Mouse (Mus musculus) G1E (cell line): ENCODE results near the gene Ddb2.

Experiments used
- CTCF ChIP-seq: IDR thresholded peaks from 2 replicates; pipeline ENCODE4 v1.5.1; 2012; ENCODE audit warnings: low read depth, low read length, inconsistent platforms, mixed read lengths
- GATA1 ChIP-seq: IDR thresholded peaks from 2 replicates; pipeline ENCODE4 v1.6.1; 2012; ENCODE audit warnings: borderline replicate concordance, low read length, inconsistent platforms, mixed read lengths
- GATA2 ChIP-seq: IDR thresholded peaks from 2 replicates; pipeline ENCODE4 v1.6.1; 2012; ENCODE audit warnings: low read depth, low read length, inconsistent platforms, borderline replicate concordance
- TAL1 ChIP-seq: conservative IDR thresholded peaks from 2 replicates; pipeline ENCODE4 v1.6.1; 2012; ENCODE audit warnings: low read depth, low read length, inconsistent platforms, mixed read lengths

GRCm38 (mm10) chr2:91220501-91220900 is 16.3 kb downstream of the Ddb2 start:
- TF ChIP-seq CTCF = no peak
- no peak for TF ChIP-seq GATA1
- no peak for TF ChIP-seq GATA2
- no peak for TF ChIP-seq TAL1
